Mouse (Mus musculus): ENCODE results near the gene Cd209e. TPM values are rescaled to one million over a fixed set of nuclear protein-coding genes. Genes with fewer than 3 reads are reported as not detected.
"Not testable (repeated sequence)": the region's sequence is repeated elsewhere in the genome, so short reads cannot be mapped to it uniquely, and the experiment has no call there.

Gene Cd209e
- not detected for total RNA-seq (2021)
- long read RNA-seq, experiment 1, result 0 reads
- long read RNA-seq, experiment 2, result 0 reads

DNA sequence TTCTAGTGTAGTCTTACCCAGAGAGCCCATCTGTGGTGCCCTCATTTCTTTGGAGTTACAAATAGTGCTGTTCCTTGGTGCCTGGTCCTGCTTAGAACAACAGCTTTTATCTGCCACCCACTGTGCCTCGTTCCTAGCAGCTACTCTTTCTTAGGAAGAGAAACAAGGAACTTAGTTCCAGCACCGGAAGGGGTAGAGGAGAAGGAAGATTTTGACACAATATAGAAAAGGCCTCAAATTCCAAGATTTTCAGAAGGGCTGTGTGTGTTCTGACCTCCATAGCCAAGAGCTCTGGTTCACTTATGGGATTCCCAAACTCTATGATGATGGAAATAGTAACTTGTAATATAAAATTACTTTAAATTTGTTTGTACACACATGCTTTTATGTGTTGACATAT is at the start of gene Cd209e:
Gene Cd209e (minus strand): TSS at position 101 of the 400 bp plus-strand sequence.
- no peak for DNase-seq

DNA sequence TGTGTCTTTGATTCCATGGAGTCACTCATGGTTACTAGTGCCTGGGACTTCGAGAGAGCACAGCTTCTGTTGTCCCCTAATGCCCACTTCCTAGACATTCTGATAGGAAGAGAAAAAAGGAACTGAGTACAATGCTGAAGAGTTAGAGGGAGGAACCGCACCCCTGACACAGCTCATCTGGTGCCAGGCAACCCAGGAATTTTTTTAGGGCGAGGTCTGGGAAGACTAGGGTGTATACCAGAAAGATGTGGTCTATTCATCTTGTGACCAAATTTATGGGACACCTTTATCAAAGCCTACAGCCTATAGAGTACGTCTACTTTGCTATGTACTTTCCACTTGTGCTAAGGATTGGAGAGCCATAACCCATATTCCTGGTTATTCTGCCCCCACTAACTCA is 24.3 kb upstream of the Cd209e start, which contains the start of gene Cd209d:
Gene Cd209d (minus strand): TSS at position 101 of the 400 bp plus-strand sequence.
- no peak for DNase-seq

DNA sequence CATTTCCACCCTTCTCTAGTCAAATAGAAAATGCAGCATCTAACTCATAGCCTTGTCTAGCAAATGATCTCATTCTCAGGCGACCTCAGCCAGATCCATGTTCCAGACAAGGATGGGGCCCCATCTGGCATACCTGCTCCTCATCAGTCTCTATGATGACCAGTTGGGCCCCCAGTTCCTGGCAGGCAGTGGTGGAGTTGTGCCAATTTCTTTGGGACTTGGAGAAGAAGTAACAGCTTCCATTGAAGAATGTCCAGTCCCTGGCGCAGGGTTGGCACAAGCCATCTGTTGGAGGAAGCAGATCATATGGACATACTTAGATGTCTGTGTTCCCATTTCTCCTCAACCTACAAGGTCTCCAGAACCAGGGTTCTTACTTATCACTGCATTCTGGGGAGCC is 22.0 kb upstream of the Cd209e start:
- DNase-seq, result no peak

DNA sequence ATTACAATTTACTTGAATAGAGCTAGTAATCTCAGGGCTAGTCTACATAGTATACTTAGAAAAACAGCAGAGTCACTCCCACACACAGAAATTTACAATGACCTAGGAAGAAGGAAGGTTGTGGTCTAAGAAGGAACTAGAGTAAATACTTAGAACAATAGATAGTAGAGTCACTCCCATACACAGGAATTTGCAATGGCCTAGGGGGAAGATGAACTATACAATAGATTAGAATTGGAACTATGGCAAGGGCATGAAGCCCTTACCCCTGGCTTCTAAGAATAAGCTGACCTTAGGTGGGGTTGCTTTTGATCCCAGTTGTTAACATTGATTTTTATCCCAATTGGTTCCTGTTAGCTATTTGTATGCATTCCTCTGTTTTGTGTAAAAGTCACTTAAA is 8.6 kb upstream of the Cd209e start:
- DNase-seq, result not testable (repeated sequence)

DNA sequence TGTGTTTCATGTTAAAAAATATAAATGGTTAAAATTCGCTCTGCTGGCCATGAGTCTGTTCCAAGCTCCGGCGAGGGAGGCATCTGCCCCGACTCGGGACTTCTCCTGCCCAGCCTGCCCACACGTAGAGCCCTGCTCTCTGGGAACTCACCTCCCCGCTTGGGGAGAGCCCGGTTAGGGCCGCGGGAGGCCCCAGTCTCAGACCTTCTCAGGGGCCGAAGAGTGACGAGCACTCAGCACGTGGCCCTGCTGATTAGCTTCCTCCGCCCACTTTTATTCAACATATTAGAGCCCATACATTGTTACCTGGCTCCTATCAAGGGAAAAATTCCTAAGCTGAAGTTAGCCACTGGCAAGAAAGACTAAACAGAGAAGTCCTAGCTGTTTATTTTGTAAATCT is 51.0 kb downstream of the Cd209e start:
- peak; percentile 4 for DNase-seq

Other genes with a start within 250 kb of the Cd209e start
- 10 to 100 TPM; 14.9 to 16.4 TPM for gene Xab2, start 233.0 kb downstream of the Cd209e start, total RNA-seq (2021)
- gene Pet100, start 232.8 kb downstream of the Cd209e start, total RNA-seq (2021), result 10 to 100 TPM; 76.0 to 76.5 TPM
- not detected for gene Pcp2, start 228.8 kb downstream of the Cd209e start, total RNA-seq (2021)
- 1 to 10 TPM; 4.0 to 6.7 TPM for gene Stxbp2, start 223.4 kb downstream of the Cd209e start, total RNA-seq (2021)
- under 1 TPM; 0.61 to 0.75 TPM for gene Retn, start 198.5 kb downstream of the Cd209e start, total RNA-seq (2021)
- gene Mcemp1, start 188.6 kb downstream of the Cd209e start, total RNA-seq (2021), result under 1 TPM in 1 of 2 experiments, not detected in 1; 0.41 TPM
- 1 to 10 TPM; 1.6 to 2.0 TPM for gene Fcor, start 181.9 kb downstream of the Cd209e start, total RNA-seq (2021)
- 10 to 100 TPM; 24.2 to 24.9 TPM for gene Trappc5, start 178.0 kb downstream of the Cd209e start, total RNA-seq (2021)
- 1 to 10 TPM; 1.1 to 1.4 TPM for gene Fcer2a, start 160.1 kb downstream of the Cd209e start, total RNA-seq (2021)
- gene Clec4g, start 133.7 kb downstream of the Cd209e start, total RNA-seq (2021), result not detected
- not detected for gene Cd209a, start 105.3 kb downstream of the Cd209e start, total RNA-seq (2021)
- under 1 TPM in 1 of 2 experiments, not detected in 1; 0.38 TPM for gene Cd209d, start 24.2 kb upstream of the Cd209e start, total RNA-seq (2021)
- 1 to 10 TPM in 1 of 2 experiments, under 1 TPM in 1; 0.70 to 1.2 TPM for gene Cd209b, start 72.5 kb upstream of the Cd209e start, total RNA-seq (2021)
- under 1 TPM in 1 of 2 experiments, not detected in 1; 0.31 TPM for gene Cd209c, start 100.4 kb upstream of the Cd209e start, total RNA-seq (2021)

All from gastrocnemius, postnatal 10 days (tissue).